Mouse (Mus musculus) midbrain, embryonic 15.5 days (tissue): ENCODE measurements at regions not wholly inside any gene's neighbourhood (a gene's known extent, or its start where the extent isn't known, plus 50 kb on each side); places are given as distances from the start of the nearest gene placed in this dataset.

ENCODE experiments used
- ATAC-seq: fragments of 200-750 bp; cut with Nextera tagmentation; replicated peaks from 2 replicates; pipeline ENCODE4 v1.8.0; 2017; ENCODE audit warnings: moderate TSS enrichment
- H3K27ac ChIP-seq: fragments of 300-500 bp; sonication (generic); 2 replicates; pipeline ENCODE4 v1.5.1; 2015; ENCODE audit warnings: mild to moderate bottlenecking, inconsistent platforms
- H3K27me3 ChIP-seq: fragments of 300-500 bp; sonication (generic); replicated peaks from 2 replicates; pipeline ENCODE4 v1.6.1; 2015; ENCODE audit warnings: inconsistent platforms
- H3K36me3 ChIP-seq: fragments of 300-500 bp; sonication (generic); replicated peaks from 2 replicates; pipeline ENCODE4 v1.6.1; 2015; ENCODE audit warnings: inconsistent platforms
- H3K4me1 ChIP-seq: fragments of 300-500 bp; sonication (generic); 2 replicates; pipeline ENCODE4 v1.6.1; 2015; ENCODE audit warnings: inconsistent platforms
- H3K4me2 ChIP-seq: fragments of 300-500 bp; sonication (generic); 2 replicates; pipeline ENCODE4 v1.6.1; 2015; ENCODE audit warnings: inconsistent platforms, mild to moderate bottlenecking, moderate library complexity
- H3K4me3 ChIP-seq: fragments of 300-500 bp; sonication (generic); 2 replicates; pipeline ENCODE4 v1.5.1; 2015; ENCODE audit warnings: mild to moderate bottlenecking, inconsistent platforms
- H3K9ac ChIP-seq: fragments of 300-500 bp; sonication (generic); 2 replicates; pipeline ENCODE4 v1.6.1; 2015; ENCODE audit warnings: mild to moderate bottlenecking, inconsistent platforms
- H3K9me3 ChIP-seq: fragments of 300-500 bp; sonication (generic); 2 replicates; pipeline ENCODE4 v1.6.1; 2016; ENCODE audit warnings: inconsistent platforms
- WGBS: fragments of 180-500 bp; shearing (Covaris S2); methylation state at CpG from one replicate; pipeline ENCODE4 v1.1.7; 2015; ENCODE audit warnings: mixed read lengths; 5-methylcytosine and 5-hydroxymethylcytosine counted together

GRCm38 (mm10) chr17:45811632-45812221, 78.1 kb upstream of the 1600014C23Rik start:
- H3K36me3 ChIP-seq: no peaks in the 10 kb centered on the region
- no peak overlapping the region for H3K27ac ChIP-seq
- H3K27me3 ChIP-seq: 0 out of 2 replicates have a peak, but pooled peaks cover 4% of the 10 kb centered on the region
- 88% methylated on average over 11 of the region's 11 CpGs for WGBS
- no peak overlapping the region for H3K9ac ChIP-seq
- H3K4me3 ChIP-seq: no peak overlapping the region
- H3K9me3 ChIP-seq: no peaks in the 10 kb centered on the region
- H3K4me1 ChIP-seq: peaks cover 3% of the 10 kb centered on the region; the same call in 1 of the 2 replicates
- ATAC-seq: no peak
- H3K4me2 ChIP-seq: no peak overlapping the region

DNA sequence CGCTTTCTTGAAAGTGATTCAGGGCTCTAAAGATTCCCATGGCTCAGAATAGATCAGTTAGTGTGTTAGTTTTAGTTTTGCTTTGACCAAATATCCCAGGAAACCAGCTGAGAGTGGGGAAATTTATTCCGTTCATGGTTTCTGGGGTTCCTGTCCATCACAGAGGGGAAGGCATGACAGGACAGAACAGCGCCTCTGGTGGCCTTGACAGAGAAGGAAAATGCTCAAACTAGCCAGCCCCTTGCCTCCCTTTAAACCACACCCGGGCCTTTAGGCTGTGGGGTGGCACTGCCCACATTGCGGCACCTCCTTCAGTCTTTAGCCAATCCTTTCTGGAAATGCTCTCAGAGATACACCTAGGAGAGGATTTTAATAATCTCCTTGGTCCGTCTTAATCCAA, 76.1 kb upstream of the 1600014C23Rik start:
- Histone ChIP-seq H3K27me3 (peaks cover 11% of the 10 kb centered on the region), H3K4me1 (peaks cover 13% of the 10 kb centered on the region), H3K27ac (no peak overlapping the region), H3K9me3 (no peaks in the 10 kb centered on the region), H3K36me3 (no peaks in the 10 kb centered on the region), H3K4me2 (no peak overlapping the region), H3K4me3 (no peak overlapping the region), H3K9ac (no peak overlapping the region)
- no peak for ATAC-seq
- 89% methylated on average over 6 of the region's 6 CpGs for WGBS

- 81% methylated on average over 4 of the region's 4 CpGs for WGBS
- Histone ChIP-seq H3K36me3 (no peaks in the 10 kb centered on the region), H3K9me3 (no peaks in the 10 kb centered on the region), H3K9ac (no peak overlapping the region), H3K27me3 (peaks cover 15% of the 10 kb centered on the region), H3K4me2 (no peak overlapping the region), H3K4me1 (peaks cover 13% of the 10 kb centered on the region), H3K4me3 (no peak overlapping the region), H3K27ac (no peak overlapping the region)
- no peak for ATAC-seq
Measured at GRCm38 (mm10) chr17:45808374-45808773, 74.7 kb upstream of the 1600014C23Rik start.

- 59% methylated on average over 13 of the region's 13 CpGs for WGBS
Measured at GRCm38 (mm10) chr17:45807452-45807851, 73.8 kb upstream of the 1600014C23Rik start.

DNA sequence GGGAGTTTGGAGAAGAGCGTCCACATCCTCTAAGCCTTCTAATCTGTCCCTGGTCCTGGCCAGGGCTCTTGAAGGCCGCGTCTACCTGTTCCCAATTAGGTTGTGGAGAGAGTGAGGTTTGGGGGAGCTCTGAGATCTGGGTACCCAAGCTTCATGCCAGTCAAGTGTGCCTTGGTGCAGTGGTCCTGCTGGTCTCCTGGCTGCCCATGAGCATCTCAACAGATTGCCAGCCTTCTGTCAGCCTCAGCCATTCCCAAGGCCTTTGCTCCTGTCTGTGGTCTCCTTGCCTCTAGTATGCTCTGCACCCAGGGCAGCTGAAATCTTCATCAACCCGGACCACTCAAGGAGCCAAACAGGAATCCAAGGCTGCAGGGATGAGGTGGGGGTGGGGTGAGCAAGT, 73.2 kb upstream of the 1600014C23Rik start:
- Histone ChIP-seq H3K4me3 (no peak overlapping the region), H3K4me2 (no peak overlapping the region), H3K9me3 (no peaks in the 10 kb centered on the region), H3K27me3 (peaks cover 15% of the 10 kb centered on the region), H3K4me1 (peaks cover 13% of the 10 kb centered on the region), H3K36me3 (no peaks in the 10 kb centered on the region), H3K27ac (no peak overlapping the region), H3K9ac (no peak overlapping the region)
- 70% methylated on average over 4 of the region's 4 CpGs for WGBS
- no peak for ATAC-seq

More at GRCm38 (mm10) chr17:45807452-45807851, 73.8 kb upstream of the 1600014C23Rik start:
- Histone ChIP-seq H3K36me3 (no peaks in the 10 kb centered on the region), H3K4me3 (no peak overlapping the region), H3K27me3 (peaks cover 15% of the 10 kb centered on the region), H3K9me3 (no peaks in the 10 kb centered on the region), H3K4me1 (peaks cover 13% of the 10 kb centered on the region), H3K9ac (no peak overlapping the region), H3K4me2 (no peak overlapping the region), H3K27ac (no peak overlapping the region)
- peak; percentile 48; the same call in 1 of the 2 replicates for ATAC-seq

DNA sequence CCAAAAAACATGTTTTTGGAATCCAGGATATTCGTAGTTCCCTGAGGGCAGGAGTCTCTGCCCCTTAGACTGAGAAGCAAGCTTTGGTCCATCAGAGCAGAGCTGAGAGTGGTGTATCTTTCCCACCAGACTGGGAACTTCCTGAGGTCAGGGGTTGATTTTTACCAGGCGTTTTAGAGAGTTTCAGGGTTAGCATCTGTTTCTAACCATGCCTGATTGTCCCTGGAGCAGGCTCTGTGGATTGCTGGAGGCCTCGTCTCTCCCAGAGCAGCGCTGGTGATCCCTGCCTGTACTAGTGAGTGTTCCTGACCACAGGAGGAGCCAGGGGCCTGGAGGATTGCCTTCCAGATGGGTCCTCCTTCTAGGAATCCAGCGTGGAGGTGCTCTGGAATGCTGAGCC, 72.8 kb upstream of the 1600014C23Rik start:
- no peak for ATAC-seq
- H3K4me2 ChIP-seq: no peak overlapping the region
- 55% methylated on average over 5 of the region's 5 CpGs for WGBS
- no peaks in the 10 kb centered on the region for H3K36me3 ChIP-seq
- H3K27me3 ChIP-seq: peaks cover 15% of the 10 kb centered on the region
- peaks cover 13% of the 10 kb centered on the region for H3K4me1 ChIP-seq
- H3K9ac ChIP-seq: no peak overlapping the region
- H3K27ac ChIP-seq: no peak overlapping the region
- H3K9me3 ChIP-seq: no peaks in the 10 kb centered on the region
- H3K4me3 ChIP-seq: no peak overlapping the region

GRCm38 (mm10) chr17:45805471-45806082, 71.9 kb upstream of the 1600014C23Rik start:
- Histone ChIP-seq H3K9ac (no peak overlapping the region), H3K4me3 (no peak overlapping the region), H3K27ac (no peak overlapping the region), H3K4me1 (peaks cover 13% of the 10 kb centered on the region), H3K27me3 (peaks cover 15% of the 10 kb centered on the region), H3K4me2 (peak overlapping the region; percentile 34; the same call in 1 of the 2 replicates), H3K9me3 (no peaks in the 10 kb centered on the region), H3K36me3 (no peaks in the 10 kb centered on the region)
- ATAC-seq: peak; percentile 35; the same call in 1 of the 2 replicates
- WGBS: 1% methylated on average over 34 of the region's 35 CpGs

GRCm38 (mm10) chr17:45803331-45803730, 69.7 kb upstream of the 1600014C23Rik start:
- no peaks in the 10 kb centered on the region for H3K36me3 ChIP-seq
- H3K4me2 ChIP-seq: no peak overlapping the region
- peaks cover 15% of the 10 kb centered on the region for H3K27me3 ChIP-seq
- WGBS: 93% methylated on average over 8 of the region's 8 CpGs
- ATAC-seq: no peak
- H3K4me3 ChIP-seq: no peak overlapping the region
- H3K9me3 ChIP-seq: no peaks in the 10 kb centered on the region
- no peak overlapping the region for H3K27ac ChIP-seq
- no peak overlapping the region for H3K9ac ChIP-seq
- peaks cover 13% of the 10 kb centered on the region for H3K4me1 ChIP-seq

DNA sequence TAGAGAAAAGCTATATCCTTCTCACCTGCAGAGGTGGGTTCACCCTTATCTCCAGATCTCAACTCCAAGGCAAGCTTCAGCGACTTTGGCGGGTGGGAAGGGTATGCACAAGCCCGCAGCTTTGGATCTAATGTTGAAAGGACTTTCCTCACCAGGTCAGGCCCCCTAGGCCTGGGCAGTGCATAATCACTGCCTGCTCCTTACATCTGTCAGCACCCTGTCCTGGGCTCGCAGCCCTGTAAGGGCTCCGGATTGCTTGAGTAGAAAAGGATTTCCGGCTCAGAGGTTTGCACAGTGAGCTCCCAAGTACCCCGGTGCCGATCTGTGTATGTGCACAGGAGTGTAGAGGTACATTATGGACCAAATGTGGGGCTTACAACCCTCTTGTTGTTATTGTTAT, 68.8 kb upstream of the 1600014C23Rik start:
- Histone ChIP-seq H3K9me3 (no peaks in the 10 kb centered on the region), H3K9ac (no peak overlapping the region), H3K4me3 (no peak overlapping the region), H3K27ac (no peak overlapping the region), H3K4me2 (no peak overlapping the region), H3K4me1 (peaks cover 11% of the 10 kb centered on the region), H3K27me3 (peaks cover 15% of the 10 kb centered on the region), H3K36me3 (no peaks in the 10 kb centered on the region)
- ATAC-seq: no peak
- WGBS: 88% methylated on average over 8 of the region's 8 CpGs

DNA sequence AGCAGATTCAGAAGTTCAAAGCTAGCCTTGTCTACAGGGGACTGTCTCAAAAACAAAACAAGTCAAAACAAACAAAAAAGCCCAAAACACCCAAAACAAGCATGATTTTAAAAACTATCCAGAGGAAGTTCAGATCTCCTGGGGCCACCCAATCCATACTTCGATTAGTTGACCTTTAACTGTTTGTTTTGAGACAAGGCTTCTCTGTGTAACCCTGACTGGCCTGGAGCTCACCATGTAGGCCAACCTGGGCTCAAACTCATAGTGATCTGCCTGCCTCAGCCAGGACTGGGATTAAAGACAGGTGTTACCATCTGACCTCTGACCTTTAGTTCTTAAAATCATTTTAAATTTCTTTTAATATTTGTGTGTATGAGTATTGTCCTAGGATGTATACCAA, 66.1 kb upstream of the 1600014C23Rik start:
- Histone ChIP-seq H3K27me3 (0 out of 2 replicates have a peak, but pooled peaks cover 4% of the 10 kb centered on the region), H3K4me3 (no peak overlapping the region), H3K36me3 (no peaks in the 10 kb centered on the region), H3K9me3 (no peaks in the 10 kb centered on the region), H3K27ac (no peak overlapping the region), H3K9ac (no peak overlapping the region), H3K4me1 (no peaks in the 10 kb centered on the region), H3K4me2 (no peak overlapping the region)
- WGBS: 95% methylated on average over 1 of the region's 1 CpGs
- no peak for ATAC-seq

GRCm38 (mm10) chr17:45798996-45799395, 65.4 kb upstream of the 1600014C23Rik start:
- no peaks in the 10 kb centered on the region for H3K9me3 ChIP-seq
- H3K36me3 ChIP-seq: no peaks in the 10 kb centered on the region
- WGBS: 75% methylated on average over 11 of the region's 11 CpGs
- H3K9ac ChIP-seq: no peak overlapping the region
- no peak overlapping the region for H3K27ac ChIP-seq
- H3K4me1 ChIP-seq: no peaks in the 10 kb centered on the region
- no peak for ATAC-seq
- no peaks in the 10 kb centered on the region for H3K27me3 ChIP-seq
- no peak overlapping the region for H3K4me2 ChIP-seq
- no peak overlapping the region for H3K4me3 ChIP-seq

GRCm38 (mm10) chr17:45798456-45798855, 64.8 kb upstream of the 1600014C23Rik start:
- no peak overlapping the region for H3K4me3 ChIP-seq
- H3K9ac ChIP-seq: no peak overlapping the region
- no peaks in the 10 kb centered on the region for H3K27me3 ChIP-seq
- H3K36me3 ChIP-seq: no peaks in the 10 kb centered on the region
- H3K27ac ChIP-seq: no peak overlapping the region
- H3K4me2 ChIP-seq: no peak overlapping the region
- no peaks in the 10 kb centered on the region for H3K9me3 ChIP-seq
- ATAC-seq: no peak
- WGBS: 83% methylated on average over 8 of the region's 8 CpGs
- H3K4me1 ChIP-seq: no peaks in the 10 kb centered on the region

DNA sequence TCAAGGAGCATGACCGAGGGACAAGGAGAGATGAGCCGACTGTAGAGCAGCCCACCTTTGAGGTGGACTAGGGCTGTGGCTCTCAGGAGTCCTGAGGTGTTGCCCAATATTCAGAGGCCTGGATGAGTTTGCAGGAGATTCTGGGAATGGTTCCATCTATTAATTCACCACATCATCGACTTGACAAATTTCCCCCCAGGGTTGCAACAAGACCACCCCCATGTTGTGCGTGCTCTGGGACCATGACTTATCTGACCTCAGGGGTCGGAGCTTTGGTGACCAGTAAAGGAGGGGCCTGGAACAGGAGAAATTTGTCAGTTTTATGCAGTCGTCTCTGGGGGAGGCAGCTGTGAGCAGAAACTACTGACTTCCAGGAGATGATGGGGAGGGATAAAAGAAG, 63.5 kb upstream of the 1600014C23Rik start:
- WGBS: 78% methylated on average over 6 of the region's 6 CpGs

More for the DNA sequence above, 63.5 kb upstream of the 1600014C23Rik start:
- H3K9me3 ChIP-seq: no peaks in the 10 kb centered on the region
- no peak overlapping the region for H3K27ac ChIP-seq
- no peak overlapping the region for H3K4me3 ChIP-seq
- no peaks in the 10 kb centered on the region for H3K4me1 ChIP-seq
- H3K9ac ChIP-seq: no peak overlapping the region
- H3K4me2 ChIP-seq: no peak overlapping the region
- no peaks in the 10 kb centered on the region for H3K36me3 ChIP-seq
- no peaks in the 10 kb centered on the region for H3K27me3 ChIP-seq
- no peak for ATAC-seq
